Mouse (Mus musculus): ENCODE measurements at regions not wholly inside any gene's neighbourhood (a gene's known extent, or its start where the extent isn't known, plus 50 kb on each side); places are given as distances from the start of the nearest gene placed in this dataset.

GRCm38 (mm10) chr9:85528421-85528820, 201.3 kb upstream of the Tent5a start:
- in situ Hi-C loops (cut with MboI, MseI), result no loop called here

GRCm38 (mm10) chr9:85524733-85525132, 197.6 kb upstream of the Tent5a start:
- in situ Hi-C loops (cut with MboI, MseI), result no loop called here

GRCm38 (mm10) chr9:85521342-85521741, 194.2 kb upstream of the Tent5a start:
- in situ Hi-C loops (cut with MboI, MseI), result no loop called here

GRCm38 (mm10) chr9:85520941-85521340, 193.8 kb upstream of the Tent5a start:
- in situ Hi-C loops (cut with MboI, MseI), result no loop called here

- in situ Hi-C loops (cut with MboI, MseI), result no loop called here
Measured at GRCm38 (mm10) chr9:85499006-85499405, 171.9 kb upstream of the Tent5a start.

GRCm38 (mm10) chr9:85497348-85497747, 170.2 kb upstream of the Tent5a start:
- in situ Hi-C loops (cut with MboI, MseI), result no loop called here

GRCm38 (mm10) chr9:85496506-85497239, 169.5 kb upstream of the Tent5a start:
- in situ Hi-C loops (cut with MboI, MseI), result no loop called here

GRCm38 (mm10) chr9:85495056-85495455, 167.9 kb upstream of the Tent5a start:
- in situ Hi-C loops (cut with MboI, MseI), result no loop called here

- in situ Hi-C loops (cut with MboI, MseI), result no loop called here
Measured at GRCm38 (mm10) chr9:85493760-85494159, 166.6 kb upstream of the Tent5a start.

- in situ Hi-C loops (cut with MboI, MseI), result no loop called here
Measured at GRCm38 (mm10) chr9:85490367-85490766, 163.2 kb upstream of the Tent5a start.

GRCm38 (mm10) chr9:85487915-85488314, 160.8 kb upstream of the Tent5a start:
- in situ Hi-C loops (cut with MboI, MseI), result no loop called here

GRCm38 (mm10) chr9:85487052-85487668, 160.0 kb upstream of the Tent5a start:
- in situ Hi-C loops (cut with MboI, MseI), result no loop called here

- in situ Hi-C loops (cut with MboI, MseI), result no loop called here
Measured at GRCm38 (mm10) chr9:85485749-85486148, 158.6 kb upstream of the Tent5a start.

GRCm38 (mm10) chr9:85483248-85483647, 156.1 kb upstream of the Tent5a start:
- in situ Hi-C loops (cut with MboI, MseI), result no loop called here

GRCm38 (mm10) chr9:85480566-85480965, 153.4 kb upstream of the Tent5a start:
- in situ Hi-C loops (cut with MboI, MseI), result no loop called here

GRCm38 (mm10) chr9:85475214-85475613, 148.1 kb upstream of the Tent5a start:
- in situ Hi-C loops (cut with MboI, MseI), result loop anchor here in 1 of 2 experiments (5.0 kb wide), 1 partner anchor 107 kb away; no protein-coding TSS in a partner anchor

GRCm38 (mm10) chr9:85470264-85470821, 143.2 kb upstream of the Tent5a start:
- in situ Hi-C loops (cut with MboI, MseI), result no loop called here

GRCm38 (mm10) chr9:85469288-85469687, 142.1 kb upstream of the Tent5a start:
- in situ Hi-C loops (cut with MboI, MseI), result no loop called here

GRCm38 (mm10) chr9:85466671-85467070, 139.5 kb upstream of the Tent5a start:
- in situ Hi-C loops (cut with MboI, MseI), result no loop called here

- in situ Hi-C loops (cut with MboI, MseI), result no loop called here
Measured at GRCm38 (mm10) chr9:85459062-85459805, 132.1 kb upstream of the Tent5a start.

- in situ Hi-C loops (cut with MboI, MseI), result no loop called here
Measured at GRCm38 (mm10) chr9:85458356-85458755, 131.2 kb upstream of the Tent5a start.

- in situ Hi-C loops (cut with MboI, MseI), result no loop called here
Measured at GRCm38 (mm10) chr9:85457400-85457799, 130.3 kb upstream of the Tent5a start.

Data from T-helper 17 cell (primary cell).